Mouse (Mus musculus) erythroid progenitor cell, adult 5-6 weeks (primary cell): ENCODE measurements around the gene Trappc10. TPM values are rescaled to one million over a fixed set of nuclear protein-coding genes. Genes with fewer than 3 reads are reported as not detected.
"Not testable (repeated sequence)": the region's sequence is repeated elsewhere in the genome, so short reads cannot be mapped to it uniquely, and the experiment has no call there.

Source experiments
- ATAC-seq: replicated peaks from 2 replicates; pipeline ENCODE4 v1.8.0; 2016; ENCODE audit warnings: moderate number of reproducible peaks, mild to moderate bottlenecking, moderate TSS enrichment, inconsistent platforms; ENCODE audit not compliant: poor library complexity, low FRiP score, severe bottlenecking
- total RNA-seq, 2 experiments: library from RNA; stranded (forward) in 1 of 2; stranded (reverse) in 1 of 2; fragments of 150-400 nt in 1 of 2; fragments of 186-747, 209-891 nt in 1 of 2; gene quantifications; 2 replicates each; pipeline versions ENCODE4 v1.2.3 to v1.2.4; 2015 to 2017; ENCODE audit warnings: low replicate concordance in 2 of 2

The Trappc10 gene
- total RNA-seq, 2 experiments from 2014 or later, result 81.0 to 132 TPM

- ATAC-seq, result no peak
Observed at GRCm38 (mm10) chr10:78218576-78218975, 25.9 kb downstream of the Trappc10 start.

GRCm38 (mm10) chr10:78216376-78217083 is 27.9 kb downstream of the Trappc10 start:
- ATAC-seq, result peak; percentile 90

- no peak for ATAC-seq
Observed at GRCm38 (mm10) chr10:78214371-78214770, 30.1 kb downstream of the Trappc10 start.

- 0 out of 2 replicates have a peak, but pooled peaks have one; percentile 35 for ATAC-seq
Observed at GRCm38 (mm10) chr10:78211311-78211710, 33.1 kb downstream of the Trappc10 start.

GRCm38 (mm10) chr10:78201182-78201581 is 43.3 kb downstream of the Trappc10 start:
- peak; percentile 78 for ATAC-seq

- no peak for ATAC-seq
Observed at GRCm38 (mm10) chr10:78192933-78193332, 51.5 kb downstream of the Trappc10 start.

- ATAC-seq, result not testable (repeated sequence)
Observed at GRCm38 (mm10) chr10:78186076-78186475, 58.4 kb downstream of the Trappc10 start.

- ATAC-seq, result peak; percentile 52
Observed at GRCm38 (mm10) chr10:78185381-78185725, 59.1 kb downstream of the Trappc10 start.

GRCm38 (mm10) chr10:78184531-78185380 is 59.7 kb downstream of the Trappc10 start, which contains the start of gene Pwp2:
Pwp2 (minus strand) TSS chr10:78185149.
- peak; percentile 89 for ATAC-seq

- ATAC-seq, result no peak
Observed at GRCm38 (mm10) chr10:78183577-78183976, 60.9 kb downstream of the Trappc10 start.

- no peak for ATAC-seq
Observed at GRCm38 (mm10) chr10:78182321-78182720, 62.1 kb downstream of the Trappc10 start.

- ATAC-seq, result no peak
Observed at GRCm38 (mm10) chr10:78174474-78174873, 70.0 kb downstream of the Trappc10 start.

GRCm38 (mm10) chr10:78171581-78171980 is 72.9 kb downstream of the Trappc10 start:
- ATAC-seq, result no peak

- ATAC-seq, result no peak
Observed at GRCm38 (mm10) chr10:78171057-78171456, 73.4 kb downstream of the Trappc10 start.

- ATAC-seq, result no peak
Observed at GRCm38 (mm10) chr10:78170445-78170844, 74.0 kb downstream of the Trappc10 start.

GRCm38 (mm10) chr10:78169281-78170042 is 75.0 kb downstream of the Trappc10 start, which contains the start of gene D10Jhu81e:
D10Jhu81e (minus strand) TSS chr10:78169782.
- peak; percentile 92 for ATAC-seq

- no peak for ATAC-seq
Observed at GRCm38 (mm10) chr10:78168792-78169191, 75.6 kb downstream of the Trappc10 start.

GRCm38 (mm10) chr10:78167775-78168174 is 76.7 kb downstream of the Trappc10 start:
- ATAC-seq, result no peak

GRCm38 (mm10) chr10:78167333-78167732 is 77.1 kb downstream of the Trappc10 start:
- ATAC-seq, result no peak
